Mouse (Mus musculus): Measurements from ENCODE around the gene Dennd2a.
"Not testable (repeated sequence)": the region's sequence is repeated elsewhere in the genome, so short reads cannot be mapped to it uniquely, and the experiment has no call there.

Dennd2a gene

GRCm38 (mm10) chr6:39445801-39446572, 111.7 kb downstream of the Dennd2a start:
- DNase-seq, result peak; percentile 6

GRCm38 (mm10) chr6:39442786-39443287, 114.8 kb downstream of the Dennd2a start:
- no peak for DNase-seq

DNA sequence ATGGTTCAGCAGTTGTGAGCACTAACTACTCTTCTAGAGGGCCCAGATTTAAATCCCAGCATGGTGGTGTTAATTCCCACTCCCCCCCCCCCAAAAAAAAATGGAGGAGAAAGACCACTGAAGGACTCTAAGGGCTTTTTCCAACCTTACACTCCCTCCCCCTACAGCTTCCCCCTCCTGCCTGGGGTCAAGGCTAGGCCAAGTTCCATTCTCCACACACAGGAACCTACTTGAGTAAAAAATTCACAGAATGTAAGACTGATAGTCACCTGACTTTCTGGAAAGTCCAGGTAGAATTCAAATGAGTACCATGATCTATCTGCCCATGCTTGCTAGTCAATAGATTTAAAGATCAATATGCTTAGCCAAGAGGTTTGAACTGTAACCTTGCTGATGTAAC, 117.5 kb downstream of the Dennd2a start:
- no peak for DNase-seq

GRCm38 (mm10) chr6:39437519-39437918, 120.1 kb downstream of the Dennd2a start:
- not testable (repeated sequence) for DNase-seq

- DNase-seq, result no peak
Observed at GRCm38 (mm10) chr6:39435875-39436274, 121.8 kb downstream of the Dennd2a start.

DNA sequence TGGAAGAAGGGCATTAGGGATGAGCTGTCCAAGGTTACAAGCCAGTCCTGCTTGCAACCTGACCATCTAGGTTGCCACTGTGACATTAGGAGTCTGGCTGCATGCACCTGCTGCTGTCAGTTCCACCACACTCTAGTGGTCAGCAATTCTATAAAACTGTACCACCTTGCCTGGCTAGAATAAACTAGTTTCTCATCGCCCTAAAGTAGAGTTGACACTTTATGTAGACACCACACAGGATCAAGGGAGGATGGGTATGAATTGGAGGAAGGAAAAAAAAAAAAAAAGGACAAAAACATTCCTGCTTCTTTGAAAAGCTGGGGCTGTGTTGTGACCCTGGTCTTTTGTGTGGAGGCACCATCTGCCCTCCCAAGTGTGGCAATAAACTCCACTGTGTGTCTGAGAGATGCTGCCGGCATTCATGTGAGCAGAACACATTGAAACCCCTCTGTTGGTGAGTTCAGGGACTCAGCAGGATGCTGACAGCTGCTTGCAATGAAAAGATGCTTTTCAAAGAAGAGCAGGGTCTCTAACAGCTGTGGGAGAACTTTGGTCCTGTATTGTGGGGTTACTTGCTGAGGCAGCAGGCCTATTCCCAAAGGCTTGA, 122.7 kb downstream of the Dennd2a start:
- DNase-seq, result no peak

GRCm38 (mm10) chr6:39434111-39434885, 123.4 kb downstream of the Dennd2a start:
- DNase-seq, result no peak

DNA sequence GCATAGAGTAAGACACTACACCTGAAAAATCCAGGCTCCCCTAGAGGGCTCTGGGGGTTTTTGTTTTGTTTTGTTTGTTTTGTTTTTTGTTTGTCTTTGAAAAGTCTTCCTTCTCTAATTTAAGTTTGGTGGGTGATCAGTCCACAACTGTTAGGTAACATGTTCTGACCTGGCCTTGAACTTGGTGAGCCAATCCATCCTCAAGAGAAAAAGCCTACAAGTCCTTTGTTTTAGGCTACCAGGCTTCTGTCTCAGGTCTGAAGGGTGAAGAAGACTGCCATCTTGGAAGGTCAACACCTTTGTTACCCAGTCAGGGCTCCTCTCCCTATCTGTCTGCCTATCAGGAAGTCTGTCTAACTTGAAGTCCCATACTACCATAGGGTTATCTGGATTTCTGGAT, 124.0 kb downstream of the Dennd2a start:
- no peak for DNase-seq

GRCm38 (mm10) chr6:39433174-39433573, 124.5 kb downstream of the Dennd2a start:
- no peak for DNase-seq

GRCm38 (mm10) chr6:39430722-39431121, 126.9 kb downstream of the Dennd2a start:
- DNase-seq, result no peak

- DNase-seq, result no peak
Observed at GRCm38 (mm10) chr6:39429007-39429788, 128.5 kb downstream of the Dennd2a start.

GRCm38 (mm10) chr6:39427276-39428003, 130.2 kb downstream of the Dennd2a start:
- no peak for DNase-seq

GRCm38 (mm10) chr6:39426725-39427124, 130.9 kb downstream of the Dennd2a start:
- no peak for DNase-seq

DNA sequence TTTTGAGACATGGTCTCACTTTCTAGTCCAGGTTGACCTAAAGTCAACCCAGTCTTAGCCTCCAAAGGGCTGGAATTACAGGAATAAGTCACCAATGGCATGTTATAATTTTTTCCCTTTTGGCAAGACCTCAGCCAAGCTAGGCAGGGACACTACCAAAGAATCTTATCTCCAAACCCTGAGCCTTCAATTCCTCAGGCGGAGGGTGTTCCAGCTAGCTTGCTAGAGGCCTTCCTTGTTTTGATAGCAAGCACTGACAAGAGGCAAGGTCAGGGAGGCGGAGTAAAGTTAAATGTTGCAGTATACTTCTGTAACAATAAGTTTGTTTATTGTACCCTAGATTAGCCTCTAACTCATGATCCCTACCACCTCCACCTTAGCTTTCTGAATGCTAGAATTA, 132.5 kb downstream of the Dennd2a start:
- no peak for DNase-seq

DNA sequence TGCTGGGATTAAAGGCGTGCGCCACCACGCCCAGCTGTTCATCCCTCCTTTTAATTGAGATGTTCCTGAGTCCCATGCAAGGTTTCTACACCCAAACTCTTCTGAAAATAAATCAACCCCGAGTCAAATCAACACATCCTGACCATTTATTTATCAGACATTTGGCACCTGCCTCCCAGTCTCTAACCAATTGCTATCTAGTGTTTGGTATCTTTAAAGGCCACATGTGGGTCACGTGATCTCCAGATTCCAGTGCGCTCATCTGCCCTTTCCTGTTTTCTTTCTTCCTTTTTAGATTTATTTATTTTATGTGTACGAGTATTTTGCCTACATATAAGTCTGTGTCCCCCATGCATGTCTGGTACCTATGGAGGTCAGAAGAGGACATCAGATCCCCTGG, 134.0 kb downstream of the Dennd2a start:
- DNase-seq, result no peak

DNA sequence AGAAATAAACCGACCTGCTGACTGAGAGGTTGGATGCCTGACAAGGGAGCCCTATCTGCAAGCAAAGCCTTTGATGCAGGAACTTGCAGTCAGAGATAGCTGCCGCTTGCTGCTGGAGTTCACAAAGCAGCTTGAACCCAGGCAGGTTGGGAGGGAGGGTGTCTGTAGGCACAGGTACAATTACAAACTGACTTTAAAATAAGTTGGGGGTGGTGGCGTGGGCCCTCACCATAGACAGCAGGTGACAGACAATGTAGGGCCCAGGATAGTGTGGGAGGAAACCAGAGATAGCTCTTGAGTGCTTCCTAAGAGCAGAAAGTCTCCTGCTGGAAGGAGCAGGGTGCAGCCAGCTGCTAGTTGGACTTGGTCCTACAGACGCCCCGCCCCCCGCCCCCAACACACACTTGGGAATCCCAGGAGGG, 134.5 kb downstream of the Dennd2a start:
- no peak for DNase-seq

GRCm38 (mm10) chr6:39420867-39421266, 136.8 kb downstream of the Dennd2a start:
- no peak for DNase-seq

GRCm38 (mm10) chr6:39419851-39420721, 137.6 kb downstream of the Dennd2a start, which contains the start of gene Mkrn1:
Mkrn1 (minus strand) TSS chr6:39420462.
- DNase-seq, result peak; percentile 85

DNA sequence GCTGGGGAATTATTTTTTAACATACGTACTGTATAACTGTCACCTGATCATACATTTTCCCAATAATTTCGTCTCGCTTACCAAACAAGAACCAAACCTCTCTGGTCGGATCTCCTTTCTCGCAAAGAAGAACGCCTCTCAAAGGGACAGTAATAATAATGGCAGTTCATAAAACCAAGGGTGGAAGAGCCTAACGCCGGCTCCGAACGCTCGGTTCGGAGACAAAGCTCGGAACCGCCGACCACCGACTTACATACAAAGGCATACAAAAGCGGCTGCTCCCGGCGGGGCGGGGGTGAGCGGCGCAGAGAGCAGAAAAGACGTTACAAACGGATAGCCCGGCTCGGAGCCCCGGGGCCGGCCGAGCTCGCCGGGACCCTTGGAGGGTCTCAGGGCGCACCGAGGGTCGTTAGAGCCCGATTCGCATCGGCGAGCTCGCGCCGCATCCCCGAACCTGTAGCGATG, 138.2 kb downstream of the Dennd2a start:
- DNase-seq, result no peak

GRCm38 (mm10) chr6:39416654-39417053, 141.0 kb downstream of the Dennd2a start:
- not testable (repeated sequence) for DNase-seq

DNA sequence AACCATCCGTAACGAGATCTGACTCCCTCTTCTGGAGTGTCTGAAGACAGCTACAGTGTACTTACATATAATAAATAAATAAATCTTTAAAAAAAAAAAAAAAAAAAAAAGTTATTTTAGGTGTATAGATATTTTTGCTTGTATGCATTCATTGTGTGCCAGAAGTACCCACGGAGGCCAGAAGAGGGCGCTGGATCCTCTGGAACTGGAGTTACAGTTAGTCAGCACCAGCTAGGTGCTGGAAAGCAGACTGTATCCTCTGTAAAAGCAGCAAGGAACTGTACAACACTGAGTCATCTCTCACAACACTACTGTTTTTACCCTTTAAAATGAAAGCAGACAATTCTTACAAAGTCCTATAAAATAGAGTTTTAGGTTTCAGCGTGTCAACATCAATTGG, 141.9 kb downstream of the Dennd2a start:
- DNase-seq, result peak; percentile 65
